Mouse (Mus musculus) bone marrow, adult 2 months (tissue): ENCODE results near the gene Spag7.

Experiments used
- CTCF ChIP-seq: fragments of 200-500 bp; IDR thresholded peaks from 2 replicates; pipeline ENCODE4 v1.5.1; 2011; ENCODE audit warnings: low read length, control low read depth; ENCODE audit not compliant: control insufficient read depth, insufficient read depth
- POLR2A ChIP-seq: fragments of 200-500 bp; IDR thresholded peaks from 2 replicates; pipeline ENCODE4 v1.6.1; 2011; ENCODE audit warnings: low read depth, mild to moderate bottlenecking, control low read depth, low read length, borderline replicate concordance; ENCODE audit not compliant: control insufficient read depth

GRCm38 (mm10) chr11:70681170-70681569, 12.0 kb upstream of the Spag7 start:
- TF ChIP-seq CTCF: no peak
- no peak for TF ChIP-seq POLR2A
